Mouse (Mus musculus) frontal cortex, adult (tissue): Measurements from ENCODE around the gene Paics.
"Not testable (repeated sequence)": the region's sequence is repeated elsewhere in the genome, so short reads cannot be mapped to it uniquely, and the experiment has no call there.

Experiments
- ATAC-seq: cut with Nextera tagmentation; 2 replicates; pipeline ENCODE4 v1.9.2; 2017; ENCODE audit warnings: mild to moderate bottlenecking, moderate library complexity, mixed read lengths; ENCODE audit not compliant: low TSS enrichment

Gene Paics

DNA sequence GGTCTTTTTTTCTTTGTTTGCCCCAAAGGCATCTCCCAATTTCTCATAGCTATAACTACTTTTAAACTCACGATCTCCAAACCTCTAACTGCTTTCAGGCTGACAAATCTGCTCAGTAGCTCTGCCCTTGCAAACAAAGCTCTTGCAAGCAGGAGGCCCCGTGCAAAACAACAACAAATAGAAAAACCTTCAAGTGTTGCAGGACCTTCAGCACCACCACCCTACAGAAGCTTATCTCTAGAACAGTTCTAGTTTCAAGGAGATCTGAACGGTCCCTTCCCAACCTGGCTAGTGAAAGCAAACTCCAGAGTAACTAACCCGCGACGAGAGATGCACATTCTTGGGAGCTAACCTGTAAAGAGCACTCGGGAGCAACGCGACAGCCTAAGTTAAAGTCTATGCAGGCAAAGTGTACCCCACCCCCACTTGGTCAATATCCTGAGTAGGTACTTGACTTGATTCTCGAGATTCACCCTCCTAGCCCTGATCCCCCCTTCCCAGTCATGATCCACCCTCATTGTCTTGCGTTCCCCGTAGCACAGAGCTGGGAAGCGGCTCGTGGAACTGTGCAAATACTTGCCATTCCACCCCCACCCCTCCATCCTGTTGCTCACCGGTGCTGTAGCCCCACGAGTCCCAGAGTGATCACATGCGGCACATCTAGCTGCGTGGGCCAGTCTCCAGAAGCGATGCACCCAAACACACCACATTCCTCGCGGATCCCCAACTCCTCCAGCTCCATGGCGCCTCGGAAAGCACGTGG is 583 bp upstream of the Paics start:
- no peak; the same call in 1 of the 2 replicates for ATAC-seq

DNA sequence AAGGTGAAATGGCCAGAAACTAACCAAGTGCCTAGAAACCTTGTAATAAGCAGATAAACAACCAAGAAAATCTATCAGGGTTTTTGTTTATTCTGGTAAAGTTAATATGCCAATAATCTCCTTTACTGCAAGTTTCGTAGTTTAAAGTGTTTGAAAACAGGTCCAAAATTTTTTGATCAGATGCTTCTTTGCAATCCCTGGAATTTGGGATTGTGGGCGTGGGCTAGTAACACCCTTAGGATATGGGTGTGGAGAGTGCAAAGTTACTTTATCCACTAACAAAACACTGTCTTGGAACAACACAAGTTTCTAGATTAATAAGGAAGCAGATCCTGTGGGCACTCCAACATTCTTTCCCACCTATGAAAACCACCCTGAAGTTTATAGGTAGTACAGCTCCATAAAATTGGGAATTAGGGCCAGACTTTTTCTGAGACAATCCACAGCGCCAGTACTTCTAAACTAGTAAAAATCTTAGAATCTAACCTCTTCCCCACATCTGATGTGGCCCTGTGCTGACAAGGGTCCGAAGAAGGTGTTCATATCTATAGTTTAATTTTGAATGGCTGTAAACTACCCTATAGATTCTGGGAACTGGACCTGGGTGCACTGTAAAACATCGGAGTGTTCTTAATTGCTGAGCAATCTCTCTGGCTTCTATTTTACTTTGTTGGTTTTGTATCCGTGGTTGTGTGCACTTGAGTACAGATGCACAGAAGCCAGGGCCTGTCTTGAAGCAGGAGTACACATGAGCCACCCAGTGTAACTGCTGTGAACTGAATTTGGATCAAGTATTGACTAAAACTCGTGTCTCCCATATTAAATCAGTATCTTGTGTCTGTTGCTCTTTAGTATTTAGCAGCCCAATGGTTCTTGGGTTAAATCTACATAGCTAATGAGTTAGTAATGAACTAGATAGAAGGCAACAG is 1.3 kb downstream of the Paics start:
- no peak for ATAC-seq

DNA sequence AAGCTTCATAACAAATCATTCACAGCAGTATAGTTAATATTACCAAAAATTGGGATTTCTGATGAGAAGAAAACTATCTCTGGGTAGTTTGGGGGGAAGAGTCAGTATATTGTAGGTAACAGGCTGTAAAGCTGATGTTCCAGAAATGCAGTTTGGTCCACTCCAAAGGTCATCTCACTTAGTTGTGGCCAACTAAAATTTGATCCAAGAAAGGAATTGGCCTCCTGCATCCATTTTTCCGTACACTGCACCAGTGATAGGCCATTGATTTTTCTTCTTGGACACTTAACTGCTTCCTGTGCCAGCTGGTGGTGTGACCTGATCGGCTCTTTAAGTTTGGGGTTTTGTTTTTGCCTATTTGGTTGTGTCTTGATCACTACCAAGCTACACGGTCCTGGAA is 2.7 kb downstream of the Paics start:
- no peak for ATAC-seq

DNA sequence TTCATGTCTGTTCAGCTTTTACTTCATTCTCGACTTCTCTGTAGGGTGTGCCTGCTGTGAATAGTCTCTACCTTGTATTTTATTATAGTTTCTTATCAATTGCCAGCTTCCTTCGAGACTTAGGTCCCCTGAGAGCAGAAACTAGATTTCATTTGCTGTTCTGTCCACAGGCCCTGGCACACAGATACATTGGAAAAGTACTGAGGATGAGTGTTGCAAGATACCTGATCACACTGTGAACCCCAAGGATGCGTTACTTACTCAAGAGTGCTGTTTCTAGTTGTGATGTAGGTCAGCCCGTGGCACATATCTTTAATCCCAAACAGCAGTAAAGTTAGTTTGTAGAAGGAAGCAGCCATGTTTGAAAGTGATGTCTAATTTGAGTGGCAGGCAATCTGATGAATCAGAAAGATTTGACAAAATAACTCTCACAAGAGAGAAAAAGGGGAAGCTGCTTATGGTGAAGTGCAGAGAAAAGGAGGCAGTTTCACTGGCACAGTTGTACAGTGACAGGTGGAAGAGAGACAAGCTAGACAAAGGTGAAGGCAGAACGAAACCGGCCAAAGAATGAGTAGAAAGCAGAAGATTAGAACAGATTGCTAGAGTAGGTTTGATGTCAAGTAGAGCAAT is 3.3 kb downstream of the Paics start:
- no peak for ATAC-seq

DNA sequence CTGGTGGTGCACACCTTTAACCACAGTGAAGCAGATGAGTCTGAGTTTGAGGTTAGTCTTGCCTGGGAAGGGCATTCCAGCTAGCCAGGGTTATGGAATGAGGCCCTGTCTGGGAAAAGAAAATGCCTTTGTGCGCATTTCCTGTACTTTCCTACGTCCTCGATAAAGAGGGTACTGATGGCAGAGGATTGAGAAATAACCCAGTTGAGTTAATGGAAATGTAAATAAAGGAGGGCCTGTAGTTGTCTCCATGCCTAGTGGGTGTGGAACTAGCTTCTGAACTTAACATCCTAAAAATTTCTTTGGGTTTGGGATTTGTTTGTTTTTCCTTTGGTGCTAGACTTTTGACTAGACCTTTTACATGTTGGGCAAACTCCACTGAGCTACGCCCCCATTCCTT is 4.4 kb downstream of the Paics start:
- no peak for ATAC-seq

DNA sequence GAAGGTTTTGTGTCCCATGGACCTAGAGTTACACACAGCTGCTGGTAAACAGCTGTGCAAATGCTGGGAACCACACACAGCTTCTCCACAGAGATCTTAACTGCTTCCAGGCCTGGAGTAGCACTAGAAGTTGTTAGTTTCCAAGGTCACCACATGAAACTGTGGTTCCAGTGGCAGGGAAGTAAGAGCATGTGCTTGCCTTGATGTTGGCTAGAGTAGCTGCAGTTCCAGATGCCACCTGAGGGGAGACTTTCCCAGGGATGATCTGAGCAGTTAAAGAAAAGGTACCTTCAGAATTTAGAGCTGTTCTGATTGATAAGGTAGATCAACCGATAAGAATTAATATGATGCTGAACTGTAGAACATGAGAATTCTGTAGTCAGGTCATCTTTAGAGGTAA is 6.8 kb downstream of the Paics start:
- ATAC-seq = peak; percentile 71

DNA sequence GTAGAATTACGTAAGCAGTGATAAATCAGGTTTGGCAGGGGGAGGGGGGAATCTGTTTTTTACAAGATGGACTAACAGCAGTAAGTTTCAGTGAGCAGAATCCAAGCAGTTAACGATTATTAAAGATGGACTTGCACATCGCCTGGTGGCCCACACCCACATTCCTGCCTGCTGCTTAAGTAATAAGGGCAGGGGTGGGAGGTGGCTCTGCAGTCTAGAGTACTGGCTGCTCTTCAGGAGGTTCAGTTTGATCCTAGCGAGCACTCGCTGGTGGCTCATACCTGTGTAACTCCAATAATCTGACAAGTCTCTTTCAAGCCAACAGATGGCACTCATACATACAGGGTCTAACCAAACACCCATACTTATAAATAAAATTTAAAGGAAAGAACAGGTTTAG is 8.5 kb downstream of the Paics start:
- no peak for ATAC-seq

DNA sequence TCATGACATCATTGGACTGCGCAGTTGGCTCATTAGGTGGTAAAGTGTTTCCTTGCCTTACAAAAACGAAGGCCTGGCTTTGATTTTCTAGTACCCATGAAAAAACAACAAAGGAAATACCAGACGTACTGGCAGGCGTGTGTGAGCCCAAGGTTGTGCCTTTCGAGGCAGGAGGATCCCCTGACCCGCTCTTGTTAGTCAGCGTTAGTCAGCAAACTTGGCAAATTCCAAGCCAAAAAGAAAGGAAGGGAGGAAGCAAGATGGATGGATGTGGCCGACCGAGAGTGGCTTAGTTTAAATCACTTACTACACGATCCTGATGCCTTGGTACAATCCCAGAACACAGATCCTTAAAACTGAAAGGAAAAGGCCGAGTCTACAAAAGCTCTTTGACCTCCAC is 11.4 kb downstream of the Paics start:
- no peak for ATAC-seq

DNA sequence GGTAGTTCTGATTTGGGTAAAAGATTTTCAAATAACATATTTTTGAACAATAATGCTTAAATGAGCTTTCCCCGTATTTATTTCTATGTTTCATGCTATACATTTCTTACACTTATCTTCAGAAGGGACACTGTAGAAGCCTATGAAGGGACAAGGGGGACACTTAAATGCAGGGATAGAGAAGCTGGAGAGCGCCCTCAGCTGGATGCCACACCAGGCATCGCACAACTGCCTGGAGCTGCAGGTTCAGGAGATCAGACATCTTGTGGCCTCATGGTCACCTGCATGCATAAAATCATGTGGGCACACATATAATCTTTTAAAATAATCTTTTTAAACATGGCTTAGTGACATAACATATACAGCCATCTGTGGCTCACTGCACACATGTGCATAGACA is 13.5 kb downstream of the Paics start:
- ATAC-seq = no peak

DNA sequence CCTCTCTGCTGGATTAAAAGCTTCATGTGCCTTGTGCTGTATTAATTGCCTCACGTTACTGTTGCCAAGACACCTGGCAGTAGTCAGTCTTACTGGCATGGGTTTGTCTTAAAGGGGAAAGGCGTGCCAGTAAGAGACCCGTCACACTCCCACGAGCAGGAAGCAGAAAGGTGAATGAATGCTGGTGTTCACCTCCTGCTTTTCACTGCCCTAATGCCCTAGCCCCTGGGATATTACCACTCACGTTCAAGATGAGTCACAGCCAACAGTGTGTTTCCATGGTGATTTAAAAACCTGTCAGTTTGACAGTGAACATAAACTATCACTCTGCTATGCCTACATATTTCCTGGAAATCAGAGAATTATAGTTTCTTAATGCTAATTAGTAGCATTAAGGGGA is 18.1 kb downstream of the Paics start:
- no peak for ATAC-seq

DNA sequence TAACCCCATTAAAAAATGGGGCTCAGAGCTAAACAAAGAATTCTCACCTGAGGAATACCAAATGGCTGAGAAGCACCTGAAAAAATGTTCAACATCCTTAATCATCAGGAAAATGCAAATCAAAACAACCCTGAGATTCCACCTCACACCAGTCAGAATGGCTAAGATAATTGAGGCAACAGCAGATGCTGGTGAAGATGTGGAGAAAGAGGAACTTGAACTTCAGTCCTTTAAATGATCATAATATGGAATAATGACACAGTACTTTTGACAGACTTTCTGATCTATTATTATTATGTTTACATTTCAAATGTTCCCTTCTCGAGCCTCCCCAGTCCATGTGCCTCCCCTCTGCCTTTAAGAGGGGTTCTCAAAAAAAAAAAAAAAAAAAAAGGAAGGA is 20.0 kb downstream of the Paics start:
- ATAC-seq = not testable (repeated sequence)

DNA sequence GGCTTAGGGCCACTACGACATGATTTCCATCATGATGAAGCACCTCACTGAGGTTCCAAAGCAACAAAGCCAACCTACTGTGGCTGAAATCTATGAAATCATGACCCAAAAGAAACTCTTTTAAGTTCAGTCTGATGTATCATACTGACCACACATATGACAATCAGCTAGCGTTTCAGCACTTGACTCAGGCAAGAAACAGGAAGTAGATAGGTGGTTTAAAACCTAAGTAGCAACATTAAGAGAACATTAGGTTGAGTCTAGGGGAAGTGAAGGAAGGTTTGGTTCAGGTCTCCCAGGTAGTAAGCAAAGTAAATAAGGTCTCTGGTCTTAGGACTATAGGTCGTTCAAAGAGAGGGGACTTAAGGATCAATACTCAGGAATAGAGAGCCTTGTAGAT is 22.4 kb downstream of the Paics start:
- no peak for ATAC-seq

DNA sequence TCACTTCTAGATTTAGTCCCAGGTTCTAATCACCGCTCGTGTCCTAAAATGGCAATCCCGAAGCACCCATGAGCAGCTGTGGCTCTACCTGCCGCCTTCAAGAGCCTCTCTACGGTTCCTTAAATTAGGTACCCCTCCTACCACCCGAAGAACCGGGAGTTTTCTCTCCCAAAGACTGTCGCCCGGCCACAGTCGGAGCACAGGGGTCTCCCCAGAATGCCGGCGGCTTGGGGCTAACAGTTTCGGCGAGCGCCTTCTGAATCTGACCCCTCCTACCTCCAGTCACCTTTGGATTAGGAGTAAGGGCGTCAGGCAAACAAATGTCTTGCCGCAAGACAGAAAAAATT is 23.1 kb downstream of the Paics start:
- peak; percentile 42 for ATAC-seq

DNA sequence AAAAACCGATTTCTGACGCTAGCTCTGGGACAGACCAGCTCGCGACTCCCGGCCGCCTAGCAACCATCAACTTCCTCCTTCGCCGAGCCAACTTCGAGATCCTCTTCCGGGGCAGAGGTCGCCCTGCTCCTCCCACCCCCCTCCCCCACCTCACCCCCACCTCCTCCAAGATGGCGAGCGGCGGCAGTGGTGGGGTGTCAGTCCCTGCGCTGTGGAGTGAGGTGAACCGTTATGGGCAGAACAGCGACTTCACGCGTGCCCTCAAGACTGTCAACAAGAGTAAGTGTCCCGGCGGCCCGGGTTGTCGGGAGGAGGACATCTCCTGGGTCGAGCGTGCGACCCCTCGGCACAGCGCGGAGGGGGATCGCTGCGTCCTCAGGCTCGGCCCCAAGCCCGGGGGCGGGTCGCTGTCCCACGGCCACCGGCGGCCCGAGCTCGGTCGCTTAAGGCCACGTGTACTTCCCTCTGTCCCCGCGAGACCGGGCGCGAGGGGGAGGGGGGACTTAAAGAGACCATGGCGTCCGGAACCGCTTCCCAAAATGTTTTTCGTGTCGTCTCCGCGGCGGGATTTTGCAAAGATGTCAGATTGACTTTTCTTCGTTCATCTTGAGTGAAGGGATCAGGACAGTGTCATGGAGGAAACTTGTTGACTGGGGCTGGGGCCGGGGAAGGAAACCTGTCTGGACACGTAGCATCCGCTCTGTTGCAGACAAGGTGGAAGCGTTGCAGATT is 23.6 kb downstream of the Paics start, which contains the start of gene Srp72:
Gene Srp72, plus strand, starts transcription at position 130 of the 732 bp plus-strand sequence.
- ATAC-seq = peak; percentile 88

DNA sequence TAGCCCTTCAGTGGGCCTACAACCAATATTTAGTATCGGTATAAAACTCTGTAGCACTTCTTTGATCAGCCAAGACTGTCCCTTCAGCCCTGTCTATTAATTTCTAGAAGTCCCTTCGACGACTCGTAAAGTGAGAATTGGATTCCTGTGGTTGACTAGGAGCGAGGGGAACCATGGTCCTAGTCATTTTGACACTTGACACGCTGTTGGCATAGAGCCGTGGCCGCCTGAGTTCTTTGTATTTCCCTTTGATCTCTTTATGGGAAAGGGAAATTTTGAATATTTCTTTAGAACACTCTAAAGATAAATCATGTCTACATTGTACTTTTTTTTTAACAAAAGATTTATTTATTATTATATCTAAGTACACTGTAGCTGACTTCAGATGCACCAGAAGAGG is 24.6 kb downstream of the Paics start:
- ATAC-seq = no peak

DNA sequence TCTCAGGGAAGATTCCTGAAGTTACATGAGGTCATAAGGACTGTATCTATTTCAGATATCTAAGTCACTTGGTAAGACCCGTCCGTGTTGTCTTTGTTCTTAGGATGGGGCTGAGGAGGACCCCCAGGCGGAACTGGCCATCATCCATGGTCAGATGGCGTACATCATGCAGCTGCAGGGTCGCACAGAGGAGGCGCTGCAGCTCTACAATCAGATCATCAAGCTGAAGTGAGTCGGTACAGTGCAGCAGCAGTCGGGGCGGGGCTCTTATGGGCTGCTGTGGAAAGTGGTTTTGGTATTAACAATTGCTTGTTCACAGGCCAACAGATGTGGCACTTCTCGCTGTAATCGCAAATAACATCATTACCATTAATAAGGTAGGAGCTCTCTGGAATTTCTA is 32.9 kb downstream of the Paics start:
- ATAC-seq = no peak

DNA sequence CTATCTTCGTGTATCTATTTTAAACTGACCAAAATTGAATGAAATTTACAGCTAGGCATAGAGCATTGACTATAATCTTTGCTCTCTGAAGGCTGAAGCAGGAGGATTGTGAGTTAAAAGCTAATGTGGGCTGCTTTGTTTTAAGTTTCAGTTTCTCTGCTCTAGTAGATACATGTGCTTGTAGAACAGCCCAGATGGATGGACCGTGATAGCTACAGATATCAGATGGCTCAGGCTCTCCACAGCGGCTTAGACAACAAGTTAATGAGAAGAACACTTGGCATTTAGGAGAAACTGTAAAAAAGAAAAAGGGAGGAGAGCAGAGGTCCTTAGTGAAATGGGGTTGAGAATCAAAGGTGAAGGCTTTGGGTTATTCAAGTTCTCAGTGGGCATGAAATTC is 39.7 kb downstream of the Paics start:
- ATAC-seq = no peak

DNA sequence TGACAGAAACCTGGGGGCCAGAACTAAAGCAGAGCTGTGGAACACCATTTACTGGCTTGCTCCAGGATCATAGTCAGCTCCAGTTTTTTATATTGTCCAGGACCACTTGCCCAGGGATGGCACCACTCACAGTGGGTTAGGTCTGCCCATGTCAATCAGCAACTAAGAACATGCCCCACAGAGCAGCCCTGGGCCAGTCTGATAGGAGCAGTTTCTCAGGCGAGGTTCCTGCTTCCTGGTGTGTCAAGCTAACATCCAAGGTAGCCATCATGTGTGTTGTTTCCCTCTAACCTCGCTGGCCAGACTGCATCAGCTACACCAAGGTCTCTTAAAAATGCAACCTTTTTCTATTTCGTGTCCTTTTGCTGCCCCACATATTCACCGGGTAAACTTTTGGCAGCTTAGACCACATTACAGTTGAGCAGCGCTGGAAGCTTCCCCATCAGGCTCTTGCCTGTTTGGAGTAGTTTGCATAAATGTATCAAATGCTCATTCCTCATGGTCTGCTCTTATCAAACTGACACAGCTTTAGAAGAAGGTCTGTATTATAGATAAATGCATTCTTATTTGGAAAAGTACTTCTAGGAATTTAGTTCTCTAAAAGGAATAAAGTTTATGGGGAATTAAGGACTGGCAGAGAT is 42.2 kb downstream of the Paics start:
- ATAC-seq = no peak

DNA sequence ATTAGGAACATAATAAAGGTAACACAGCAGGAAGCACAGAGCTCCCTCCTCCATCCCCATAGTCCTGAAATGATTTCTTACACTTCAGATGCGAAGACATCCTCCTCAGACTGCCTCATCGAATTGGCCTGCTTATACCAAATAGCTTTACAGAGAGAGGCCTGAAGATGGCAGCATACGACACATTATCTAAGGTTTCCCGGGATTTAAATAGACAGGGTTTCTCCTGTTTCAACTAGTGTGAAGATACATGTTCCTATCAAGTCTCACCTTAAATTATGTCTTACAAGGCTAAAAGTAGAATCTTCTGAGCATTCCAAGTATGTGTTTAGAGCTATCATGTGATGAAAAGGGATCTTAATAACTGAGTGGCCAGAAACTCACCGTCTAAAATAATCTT is 47.3 kb downstream of the Paics start:
- peak; percentile 98 for ATAC-seq

DNA sequence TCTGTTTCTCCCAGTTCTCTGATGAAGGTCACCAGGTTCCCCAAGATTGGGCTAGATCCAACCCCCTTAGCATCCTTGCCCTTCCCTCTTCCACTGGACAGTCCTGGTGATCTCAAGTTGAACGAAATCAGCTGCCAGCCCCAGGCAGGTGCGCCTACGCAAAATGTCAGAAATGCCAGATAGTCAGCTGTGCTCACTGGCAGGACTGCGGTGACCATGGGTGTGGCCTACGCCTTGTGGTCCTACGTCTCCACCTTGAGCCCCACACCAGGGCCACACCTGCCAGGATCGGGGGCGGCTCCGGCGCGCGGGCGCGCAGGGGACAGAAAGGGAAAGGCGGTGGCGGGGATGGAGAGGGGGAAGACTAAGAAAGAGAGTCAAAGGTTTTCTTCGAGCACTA is 50.1 kb downstream of the Paics start:
- ATAC-seq = no peak

DNA sequence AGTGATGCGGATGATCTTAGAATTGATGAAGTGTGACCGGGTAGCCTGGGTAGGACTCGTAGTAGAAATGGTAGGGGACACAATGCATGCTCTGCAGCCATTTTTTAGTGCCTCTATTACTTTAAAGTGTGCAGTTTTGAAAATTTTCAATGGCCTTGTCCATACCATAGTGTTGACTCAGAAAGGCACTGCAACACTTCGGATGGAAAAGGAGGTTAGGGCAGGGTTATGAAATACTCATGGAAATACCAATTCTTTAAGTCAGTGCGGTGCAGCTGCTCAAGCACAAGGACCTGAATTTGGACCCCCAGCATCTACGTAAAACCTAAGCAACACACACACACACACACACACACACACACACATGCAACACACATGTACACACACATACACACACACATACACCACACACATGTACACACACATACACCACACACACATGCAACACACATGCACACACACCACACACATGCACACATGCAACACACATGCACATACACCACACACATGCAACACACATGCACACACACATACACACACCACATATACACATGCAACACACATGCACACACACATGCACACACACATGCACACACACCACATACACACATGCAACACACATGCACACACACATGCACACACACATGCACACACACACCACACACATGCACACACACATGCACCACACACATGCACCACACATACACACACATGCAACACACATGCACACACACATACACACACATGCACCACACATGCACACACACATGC is 53.1 kb downstream of the Paics start, which contains the start of gene Arl9:
Gene Arl9, plus strand, starts transcription at position 5 of the 771 bp plus-strand sequence.
- no peak for ATAC-seq
